Mouse (Mus musculus): ENCODE measurements around the gene Wbp2nl. TPM values are rescaled to one million over a fixed set of nuclear protein-coding genes. Genes with fewer than 3 reads are reported as not detected.

The Wbp2nl gene
- polyA plus RNA-seq, 1 experiment from 2014 or later, result not detected

DNA sequence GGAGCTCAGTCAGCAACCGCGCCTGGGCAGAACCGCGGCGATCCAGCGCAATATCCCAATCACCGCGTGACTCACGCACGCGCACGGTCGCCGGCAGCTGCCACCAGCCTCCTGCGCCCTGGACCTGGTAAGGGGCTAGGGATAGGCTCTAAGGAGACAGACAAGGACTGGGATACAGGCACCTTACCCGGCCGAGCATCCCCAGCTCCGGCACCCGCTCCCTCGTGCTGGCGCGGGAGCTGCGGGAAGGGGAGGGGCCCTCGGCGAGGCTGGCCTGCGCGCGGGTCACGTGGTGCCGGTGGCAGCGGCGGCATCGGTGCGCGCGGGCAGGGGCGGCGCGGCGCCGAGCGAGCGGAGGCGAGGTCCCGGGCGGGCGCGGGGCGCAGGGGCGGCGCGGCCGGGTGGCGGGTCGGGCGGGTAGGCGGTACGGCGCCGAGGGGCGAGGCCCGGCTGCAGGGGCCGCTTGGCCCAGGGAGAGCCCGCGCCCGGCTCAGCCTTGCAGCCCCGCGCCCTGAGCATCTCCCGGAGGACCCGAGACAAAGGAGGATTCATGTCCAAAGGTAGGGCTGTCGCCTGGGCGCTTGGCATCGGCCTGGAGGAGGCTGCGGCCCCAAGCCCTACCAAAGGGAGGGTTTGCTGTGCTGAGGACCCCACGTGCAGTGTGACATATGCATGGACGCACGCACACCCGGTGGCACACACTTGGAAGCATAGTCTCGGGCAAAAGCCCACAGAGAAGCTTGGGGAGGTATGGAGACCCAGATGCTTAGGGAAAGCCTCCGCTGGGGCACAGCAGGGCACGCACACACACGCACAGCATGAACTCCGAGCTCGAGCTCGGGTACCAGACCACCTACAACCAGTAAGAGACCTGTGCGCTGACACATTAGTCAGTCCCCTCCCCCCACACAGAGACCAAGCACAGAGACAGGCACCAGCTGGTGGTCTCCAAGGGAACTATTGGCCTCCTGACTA lies 23.5 kb upstream of the Wbp2nl start:
- peaks cover 66% of the 10 kb centered on the region for H3K4me1 ChIP-seq (replicated peaks)
- peaks cover 36% of the 10 kb centered on the region for H3K36me3 ChIP-seq
- peak overlapping the region; percentile 97 for H3K27ac ChIP-seq
- DNase-seq (ENCODE audit: low spot score), result peak; percentile 80
- under 1% methylated on average over 86 of the region's 86 CpGs for WGBS
- no peaks in the 10 kb centered on the region for H3K9me3 ChIP-seq
- peaks cover 43% of the 10 kb centered on the region for H3K27me3 ChIP-seq (ENCODE audit: insufficient read depth, poor library complexity, severe bottlenecking)
- peak overlapping the region; percentile 85 for H3K4me3 ChIP-seq

- peaks cover 46% of the 10 kb centered on the region for H3K4me1 ChIP-seq (replicated peaks)
- no peak for DNase-seq (ENCODE audit: low spot score)
- peaks cover 29% of the 10 kb centered on the region for H3K27me3 ChIP-seq (ENCODE audit: insufficient read depth, poor library complexity, severe bottlenecking)
- H3K36me3 ChIP-seq, result peaks cover 59% of the 10 kb centered on the region
- no peaks in the 10 kb centered on the region for H3K9me3 ChIP-seq
- peak overlapping the region; percentile 85; the same call in 1 of the 2 replicates for H3K4me3 ChIP-seq
- H3K27ac ChIP-seq, result 0 out of 2 replicates have a peak overlapping the region, but pooled peaks have one; percentile 9
- WGBS, result 91% methylated on average over 5 of the region's 5 CpGs
These were observed 21.2 kb upstream of the Wbp2nl start for GRCm38 (mm10) chr15:82277591-82277990.

DNA sequence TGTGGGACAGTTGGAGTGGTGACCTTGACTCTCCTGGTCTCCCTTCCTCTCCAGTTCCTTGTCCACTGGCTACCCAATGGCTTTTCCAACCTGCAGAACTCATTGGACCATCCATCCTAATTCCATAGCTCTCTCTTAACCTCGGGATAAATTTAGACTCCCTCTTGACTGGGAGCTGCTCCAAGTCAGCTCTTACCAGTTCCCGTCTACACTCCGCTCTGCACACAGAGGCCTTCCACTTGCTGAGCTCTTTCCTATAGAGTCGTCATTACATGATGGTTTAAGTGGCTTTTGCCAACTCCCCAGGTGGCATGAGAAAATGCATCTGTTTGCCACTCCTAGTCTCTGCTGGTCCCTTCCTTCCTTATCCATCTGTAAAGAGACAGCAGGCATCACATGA lies 18.1 kb upstream of the Wbp2nl start:
- H3K36me3 ChIP-seq, result peaks cover 90% of the 10 kb centered on the region
- peaks cover under 1% of the 10 kb centered on the region; the same call in 1 of the 2 replicates for H3K27me3 ChIP-seq (ENCODE audit: insufficient read depth, poor library complexity, severe bottlenecking)
- peaks cover 26% of the 10 kb centered on the region for H3K4me1 ChIP-seq (replicated peaks)
- no peak for DNase-seq (ENCODE audit: low spot score)
- no peak overlapping the region for H3K4me3 ChIP-seq
- H3K27ac ChIP-seq, result no peak overlapping the region
- 87% methylated on average over 4 of the region's 4 CpGs for WGBS
- H3K9me3 ChIP-seq, result no peaks in the 10 kb centered on the region

GRCm38 (mm10) chr15:82286157-82286556 lies 12.6 kb upstream of the Wbp2nl start:
- H3K4me3 ChIP-seq, result no peak overlapping the region
- H3K27me3 ChIP-seq (ENCODE audit: insufficient read depth, poor library complexity, severe bottlenecking), result no peaks in the 10 kb centered on the region
- H3K4me1 ChIP-seq (replicated peaks), result no peaks in the 10 kb centered on the region
- H3K27ac ChIP-seq, result no peak overlapping the region
- 71% methylated on average over 12 of the region's 12 CpGs for WGBS
- H3K9me3 ChIP-seq, result no peaks in the 10 kb centered on the region
- no peak for DNase-seq (ENCODE audit: low spot score)
- H3K36me3 ChIP-seq, result peaks cover 99% of the 10 kb centered on the region

DNA sequence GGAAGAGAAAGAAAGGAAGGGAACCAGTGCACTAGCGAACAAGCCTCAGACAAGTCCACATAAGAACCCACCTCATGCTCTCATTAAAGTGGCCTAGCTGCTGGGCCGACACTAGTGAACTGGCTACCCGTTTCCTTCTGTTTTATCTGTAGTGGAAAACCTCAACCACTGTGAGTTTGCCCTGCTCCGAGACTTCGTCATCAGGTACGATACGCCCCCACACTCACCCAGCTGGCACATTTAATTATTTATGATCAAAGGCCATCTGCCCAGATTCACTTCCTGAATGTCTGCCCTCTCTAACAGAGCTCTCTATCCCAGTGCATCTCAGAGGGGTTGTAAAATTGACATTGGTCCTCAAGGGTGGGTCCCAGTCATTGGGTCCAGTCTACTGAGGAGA lies 8.5 kb upstream of the Wbp2nl start:
- H3K4me1 ChIP-seq (replicated peaks), result peaks cover 23% of the 10 kb centered on the region
- no peak overlapping the region for H3K4me3 ChIP-seq
- no peak for DNase-seq (ENCODE audit: low spot score)
- no peaks in the 10 kb centered on the region for H3K27me3 ChIP-seq (ENCODE audit: insufficient read depth, poor library complexity, severe bottlenecking)
- H3K36me3 ChIP-seq, result peaks cover 68% of the 10 kb centered on the region
- WGBS, result 94% methylated on average over 7 of the region's 7 CpGs
- H3K9me3 ChIP-seq, result no peaks in the 10 kb centered on the region
- no peak overlapping the region for H3K27ac ChIP-seq

DNA sequence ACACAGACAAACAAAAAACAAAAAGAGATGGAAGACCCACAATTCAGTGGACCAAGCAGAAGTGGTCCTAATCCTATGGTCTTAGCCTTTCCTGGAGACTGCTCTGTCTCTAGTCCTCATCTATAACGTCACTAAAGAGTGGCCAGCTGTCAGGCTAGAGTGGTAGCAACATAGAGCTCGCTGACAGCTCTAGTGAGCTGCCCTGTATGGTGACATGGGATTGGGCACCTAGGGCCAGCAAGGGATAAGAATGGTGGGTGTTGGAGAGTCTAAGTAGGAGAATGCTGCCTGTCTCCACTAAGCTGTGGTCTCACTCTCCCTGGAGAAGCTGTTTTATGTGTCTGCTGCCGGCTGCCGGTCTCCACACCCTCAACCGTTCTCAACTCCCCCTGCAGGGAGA lies 5.9 kb upstream of the Wbp2nl start:
- WGBS, result 20% methylated on average over 5 of the region's 5 CpGs
- Histone ChIP-seq H3K27me3 (ENCODE audit: insufficient read depth, poor library complexity, severe bottlenecking) (no peaks in the 10 kb centered on the region), H3K4me1 (replicated peaks) (peaks cover 27% of the 10 kb centered on the region), H3K27ac (peak overlapping the region; percentile 66), H3K4me3 (peak overlapping the region; percentile 32), H3K36me3 (peaks cover 42% of the 10 kb centered on the region), H3K9me3 (no peaks in the 10 kb centered on the region)
- no peak for DNase-seq (ENCODE audit: low spot score)

DNA sequence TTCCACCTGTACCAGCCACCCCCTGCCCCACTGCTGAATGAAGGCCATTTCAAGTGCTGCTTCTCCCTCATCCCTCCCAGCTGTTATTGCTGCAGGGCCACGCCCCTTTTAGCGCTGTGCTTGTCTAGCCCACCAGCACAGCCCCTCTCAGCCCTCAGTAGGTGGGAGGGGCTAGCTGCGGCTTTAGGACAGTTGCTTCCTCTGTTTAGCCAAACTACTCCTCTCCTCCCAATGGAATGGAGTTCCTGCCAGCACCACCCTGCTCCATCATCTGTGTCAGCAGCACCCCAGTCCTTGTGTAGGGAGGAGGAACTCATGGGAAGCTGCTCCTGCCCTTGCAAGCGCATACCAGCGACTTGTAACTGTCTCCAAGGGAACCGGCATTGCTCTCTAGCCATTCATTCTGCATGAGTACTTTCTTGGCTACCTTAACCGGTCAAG lies 5.5 kb upstream of the Wbp2nl start:
- WGBS, result 8% methylated on average over 7 of the region's 7 CpGs
- peak; percentile 70 for DNase-seq (ENCODE audit: low spot score)
- Histone ChIP-seq H3K27me3 (ENCODE audit: insufficient read depth, poor library complexity, severe bottlenecking) (no peaks in the 10 kb centered on the region), H3K4me1 (replicated peaks) (peaks cover 27% of the 10 kb centered on the region), H3K4me3 (peak overlapping the region; percentile 32), H3K9me3 (no peaks in the 10 kb centered on the region), H3K27ac (peak overlapping the region; percentile 66), H3K36me3 (peaks cover 37% of the 10 kb centered on the region)

DNA sequence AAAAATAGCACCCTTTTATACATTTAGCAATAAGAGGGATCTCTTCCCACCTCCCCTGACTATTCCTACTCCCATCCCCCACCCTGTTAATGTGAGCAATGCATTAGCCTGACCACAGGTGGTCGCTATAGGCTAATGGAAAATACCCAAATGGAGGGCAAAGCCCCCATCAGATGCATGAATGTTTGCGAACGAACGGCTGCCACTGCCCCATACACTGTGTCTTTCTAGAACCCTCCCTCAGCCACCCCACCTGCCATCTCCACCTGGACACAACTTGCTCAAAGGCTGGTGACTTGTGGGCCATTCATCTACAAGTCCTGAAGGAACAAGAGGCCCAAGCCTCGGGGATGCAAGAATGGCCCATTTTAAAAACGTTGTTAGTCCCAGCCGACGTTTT lies 4.7 kb upstream of the Wbp2nl start:
- Histone ChIP-seq H3K27me3 (ENCODE audit: insufficient read depth, poor library complexity, severe bottlenecking) (peaks cover 6% of the 10 kb centered on the region; the same call in 1 of the 2 replicates), H3K9me3 (peaks cover 5% of the 10 kb centered on the region; the same call in 1 of the 2 replicates), H3K4me1 (replicated peaks) (peaks cover 32% of the 10 kb centered on the region), H3K27ac (no peak overlapping the region), H3K4me3 (no peak overlapping the region), H3K36me3 (peaks cover 30% of the 10 kb centered on the region)
- peak; percentile 36 for DNase-seq (ENCODE audit: low spot score)
- 53% methylated on average over 8 of the region's 8 CpGs for WGBS

DNA sequence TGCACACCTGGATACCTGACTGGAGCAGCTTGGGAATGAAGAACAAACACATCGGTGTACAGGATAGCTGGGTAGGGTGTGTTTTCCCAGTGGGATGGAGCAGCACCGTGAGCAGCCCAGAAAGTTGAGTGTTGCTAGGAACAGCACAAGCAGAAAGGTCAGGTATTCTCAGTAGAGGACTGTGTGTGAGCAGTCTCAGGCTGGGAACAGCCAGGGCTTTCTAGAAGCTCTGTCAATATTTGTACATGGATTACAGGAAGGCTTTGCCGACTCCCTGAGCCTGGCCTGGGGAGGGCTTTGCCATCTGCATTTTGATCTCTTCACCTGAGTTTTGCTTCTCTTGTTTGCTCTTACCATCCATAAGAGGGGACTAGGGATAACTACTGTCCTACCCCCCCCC lies 8.4 kb downstream of the Wbp2nl start:
- WGBS, result 79% methylated on average over 3 of the region's 3 CpGs
- Histone ChIP-seq H3K27ac (no peak overlapping the region), H3K27me3 (ENCODE audit: insufficient read depth, poor library complexity, severe bottlenecking) (no peaks in the 10 kb centered on the region), H3K4me3 (no peak overlapping the region), H3K9me3 (no peaks in the 10 kb centered on the region), H3K36me3 (no peaks in the 10 kb centered on the region), H3K4me1 (replicated peaks) (no peaks in the 10 kb centered on the region)
- DNase-seq (ENCODE audit: low spot score), result no peak

GRCm38 (mm10) chr15:82308416-82308815 lies 9.7 kb downstream of the Wbp2nl start:
- no peak for DNase-seq (ENCODE audit: low spot score)
- Histone ChIP-seq H3K27me3 (ENCODE audit: insufficient read depth, poor library complexity, severe bottlenecking) (no peaks in the 10 kb centered on the region), H3K27ac (no peak overlapping the region), H3K4me3 (no peak overlapping the region), H3K9me3 (no peaks in the 10 kb centered on the region), H3K4me1 (replicated peaks) (no peaks in the 10 kb centered on the region), H3K36me3 (no peaks in the 10 kb centered on the region)
- WGBS, result 86% methylated on average over 3 of the region's 3 CpGs

GRCm38 (mm10) chr15:82317839-82318238 lies 19.1 kb downstream of the Wbp2nl start:
- H3K27me3 ChIP-seq (ENCODE audit: insufficient read depth, poor library complexity, severe bottlenecking), result no peaks in the 10 kb centered on the region
- H3K4me1 ChIP-seq (replicated peaks), result 0 out of 2 replicates have a peak, but pooled peaks cover 2% of the 10 kb centered on the region
- WGBS, result 90% methylated on average over 6 of the region's 6 CpGs
- DNase-seq (ENCODE audit: low spot score), result no peak
- no peaks in the 10 kb centered on the region for H3K36me3 ChIP-seq
- H3K4me3 ChIP-seq, result no peak overlapping the region
- no peak overlapping the region for H3K27ac ChIP-seq
- H3K9me3 ChIP-seq, result no peaks in the 10 kb centered on the region

- Histone ChIP-seq H3K9me3 (no peaks in the 10 kb centered on the region), H3K4me1 (replicated peaks) (0 out of 2 replicates have a peak, but pooled peaks cover 6% of the 10 kb centered on the region), H3K27ac (no peak overlapping the region), H3K36me3 (no peaks in the 10 kb centered on the region), H3K27me3 (ENCODE audit: insufficient read depth, poor library complexity, severe bottlenecking) (no peaks in the 10 kb centered on the region), H3K4me3 (no peak overlapping the region)
- 93% methylated on average over 1 of the region's 1 CpGs for WGBS
- no peak for DNase-seq (ENCODE audit: low spot score)
These were observed 20.9 kb downstream of the Wbp2nl start for GRCm38 (mm10) chr15:82319613-82320012.

DNA sequence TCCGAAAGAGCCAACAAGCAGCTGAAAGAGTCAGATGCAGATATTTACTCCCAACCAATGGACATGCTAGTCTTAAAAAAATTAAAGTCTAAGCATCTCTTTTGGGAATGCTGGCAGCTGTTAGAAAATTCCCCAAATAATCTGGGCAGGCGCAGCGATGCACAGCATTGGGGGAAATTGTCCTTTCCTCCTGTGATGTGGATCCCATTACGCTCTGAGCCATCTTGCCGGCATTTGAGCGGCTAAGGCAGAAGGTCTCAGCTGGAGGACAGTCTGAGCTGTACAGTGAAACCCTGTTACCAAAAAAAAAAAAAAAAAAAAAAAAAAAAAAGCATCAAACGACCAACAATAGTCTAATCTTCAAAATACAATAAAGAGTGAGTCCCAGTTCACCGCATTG lies 23.4 kb downstream of the Wbp2nl start:
- 77% methylated on average over 8 of the region's 8 CpGs for WGBS

More for the DNA sequence above, 23.4 kb downstream of the Wbp2nl start:
- no peaks in the 10 kb centered on the region for H3K36me3 ChIP-seq
- H3K4me3 ChIP-seq, result no peak overlapping the region
- H3K9me3 ChIP-seq, result no peaks in the 10 kb centered on the region
- 0 out of 2 replicates have a peak, but pooled peaks cover 6% of the 10 kb centered on the region for H3K4me1 ChIP-seq (replicated peaks)
- no peak overlapping the region for H3K27ac ChIP-seq
- DNase-seq (ENCODE audit: low spot score), result no peak
- no peaks in the 10 kb centered on the region for H3K27me3 ChIP-seq (ENCODE audit: insufficient read depth, poor library complexity, severe bottlenecking)
